Mouse (Mus musculus) CH12.LX (cell line): ENCODE data around the gene Ubash3b. TPM values are rescaled to one million over a fixed set of nuclear protein-coding genes. Genes with fewer than 3 reads are reported as not detected.

Experiments used
- DNase-seq: peaks from one replicate; pipeline ENCODE4 v3.0.0-alpha.2; 2013; ENCODE audit errors: extremely low read depth
- H3K27ac ChIP-seq: 2 replicates; pipeline ENCODE4 v1.5.1; 2012; ENCODE audit warnings: low read depth, mild to moderate bottlenecking, control low read depth, moderate library complexity; ENCODE audit not compliant: insufficient read depth
- H3K27me3 ChIP-seq: replicated peaks from 2 replicates; pipeline ENCODE3; 2012; ENCODE audit warnings: inconsistent platforms
- H3K36me3 ChIP-seq, 2 experiments: replicated peaks in 1 of 2; 2 replicates each; pipeline versions ENCODE3 to v1.6.1; 2012; ENCODE audit warnings: inconsistent platforms in 1 of 2, low read length in 1 of 2, mild to moderate bottlenecking in 1 of 2, mixed read lengths in 1 of 2, moderate library complexity in 1 of 2; ENCODE audit not compliant: control insufficient read depth in 1 of 2, insufficient read depth in 1 of 2
- H3K4me1 ChIP-seq, 2 experiments: 2 replicates each; pipeline ENCODE4 v1.6.1; 2012; ENCODE audit warnings: inconsistent platforms in 1 of 2, moderate library complexity in 1 of 2; ENCODE audit not compliant: insufficient read depth in 2 of 2, control insufficient read depth in 1 of 2
- H3K4me2 ChIP-seq: 2 replicates; pipeline ENCODE4 v1.6.1; 2012; ENCODE audit warnings: low read depth, mild to moderate bottlenecking, control low read depth; ENCODE audit not compliant: poor library complexity, insufficient read depth, severe bottlenecking
- H3K4me3 ChIP-seq, 3 experiments: fragments of 150-350 bp in 1 of 3; sonication (generic) in 1 of 3; replicated peaks in 1 of 3; 2 replicates each; pipeline versions ENCODE3 to v1.5.1; 2011 to 2012; ENCODE audit warnings: low read depth in 2 of 3, low read length in 2 of 3, mild to moderate bottlenecking in 2 of 3, moderate library complexity in 2 of 3, control low read depth in 1 of 3, improper control_type of control experiment in 1 of 3, inconsistent platforms in 1 of 3, mixed read lengths in 1 of 3; ENCODE audit not compliant: poor library complexity in 1 of 3
- H3K79me2 ChIP-seq: replicated peaks from 2 replicates; pipeline ENCODE4 v1.6.1; 2012; ENCODE audit warnings: mild to moderate bottlenecking, moderate library complexity; ENCODE audit not compliant: control insufficient read depth, poor library complexity, insufficient read depth, severe bottlenecking; ENCODE audit errors: extremely low read depth
- H3K9ac ChIP-seq: 2 replicates; pipeline ENCODE4 v1.6.1; 2012; ENCODE audit warnings: low read depth, mild to moderate bottlenecking, control low read depth, moderate library complexity; ENCODE audit not compliant: insufficient read depth
- H3K9me3 ChIP-seq: replicated peaks from 2 replicates; pipeline ENCODE3; 2012; ENCODE audit warnings: low read length, inconsistent platforms, mixed read lengths
- CHD2 ChIP-seq: IDR thresholded peaks from 2 replicates; pipeline ENCODE4 v1.6.1; 2011; ENCODE audit warnings: low read length, improper control_type of control experiment
- E2F4 ChIP-seq: IDR thresholded peaks from 2 replicates; pipeline ENCODE4 v1.6.1; 2011; ENCODE audit warnings: low read depth, low read length, improper control_type of control experiment; ENCODE audit not compliant: insufficient replicate concordance
- ELF1 ChIP-seq: IDR thresholded peaks from 2 replicates; pipeline ENCODE4 v1.6.1; 2014; ENCODE audit warnings: low read depth, mild to moderate bottlenecking, inconsistent platforms, low read length, improper control_type of control experiment
- MAFK ChIP-seq: IDR thresholded peaks from 2 replicates; pipeline ENCODE4 v1.6.1; 2011; ENCODE audit warnings: low read length, improper control_type of control experiment; ENCODE audit not compliant: insufficient replicate concordance
- MAZ ChIP-seq: IDR thresholded peaks from 2 replicates; pipeline ENCODE4 v1.6.1; 2012; ENCODE audit warnings: low read depth, mild to moderate bottlenecking, inconsistent platforms, low read length, improper control_type of control experiment, moderate library complexity
- MXI1 ChIP-seq: IDR thresholded peaks from 2 replicates; pipeline ENCODE4 v1.6.1; 2011; ENCODE audit warnings: mild to moderate bottlenecking, low read depth, low read length, improper control_type of control experiment
- MYC ChIP-seq: IDR thresholded peaks from 2 replicates; pipeline ENCODE4 v1.6.1; 2011; ENCODE audit warnings: low read depth, mild to moderate bottlenecking, improper control_type of control experiment, low read length
- SIN3A ChIP-seq: IDR thresholded peaks from 2 replicates; pipeline ENCODE4 v1.6.1; 2012; ENCODE audit warnings: low read length, improper control_type of control experiment, inconsistent platforms
- SMC3 ChIP-seq: IDR thresholded peaks from 2 replicates; pipeline ENCODE4 v1.6.1; 2011; ENCODE audit warnings: low read depth, low read length, improper control_type of control experiment
- UBTF ChIP-seq: IDR thresholded peaks from 2 replicates; pipeline ENCODE4 v1.6.1; 2012; ENCODE audit warnings: low read depth, mild to moderate bottlenecking, inconsistent platforms, low read length, improper control_type of control experiment, moderate library complexity
- ZC3H11A ChIP-seq: IDR thresholded peaks from 2 replicates; pipeline ENCODE4 v1.6.1; 2012; ENCODE audit warnings: low read depth, mild to moderate bottlenecking, inconsistent platforms, low read length, improper control_type of control experiment
- dilution Hi-C: fragments of 300-500 bp; cut with MboI; formaldehyde crosslinking; loops from 2 replicates; pipeline ENCODE4 v1.14.3; 2020; ENCODE audit warnings: low sequenced_read_pairs; ENCODE audit not compliant: extremely low pct_unique_long_range_greater_than_20kb, extremely low pct_ligation_motif_present
- in situ Hi-C: fragments of 300-500 bp; cut with MboI; formaldehyde crosslinking; loops from 3 replicates; pipeline ENCODE4 v1.14.3; 2019; ENCODE audit warnings: low sequenced_read_pairs, low pct_ligation_motif_present, low pct_unique_long_range_greater_than_20kb, mixed read lengths
- polyA plus RNA-seq: library from polyadenylated mRNA; unstranded; fragments of >175 nt; gene quantifications from 2 replicates; pipeline ENCODE4 v1.2.1, GENCODE M21; 2012; ENCODE audit warnings: low read depth; ENCODE audit not compliant: insufficient read length
- total RNA-seq, 2 experiments: library from RNA; depleted of rRNA; stranded (reverse); fragments of 300-350 nt in 1 of 2; fragments of >200 nt in 1 of 2; gene quantifications; 2 replicates each; pipeline ENCODE4 v1.2.3; 2012 to 2014

The Ubash3b gene
- total and polyA plus RNA-seq, 3 experiments: 2.8 to 4.6 (median 4.2) TPM

- no peak overlapping the region for H3K9ac ChIP-seq
- no peaks in the 10 kb centered on the region for H3K9me3 ChIP-seq
- no peak for TF ChIP-seq MYC
- no peak for TF ChIP-seq ZC3H11A
- TF ChIP-seq UBTF: no peak
- no peak for TF ChIP-seq MXI1
- TF ChIP-seq MAZ: no peak
- TF ChIP-seq E2F4: no peak
- TF ChIP-seq SMC3: no peak
- no peak for TF ChIP-seq ELF1
- no peak for TF ChIP-seq MAFK
- no peak for TF ChIP-seq SIN3A
- no peak for TF ChIP-seq CHD2
- no peak overlapping the region for H3K4me2 ChIP-seq
- H3K79me2 ChIP-seq: no peaks in the 10 kb centered on the region
- H3K27ac ChIP-seq: no peak overlapping the region
- H3K27me3 ChIP-seq: no peaks in the 10 kb centered on the region
- DNase-seq: no peak
- no peaks in the 10 kb centered on the region for H3K36me3 ChIP-seq
- H3K4me1 ChIP-seq: peaks cover 0 to 17% of the 10 kb centered on the region in 2 experiments; a peak in 2 of 4 replicates
- in situ Hi-C loops: no loop called here
- H3K4me3 ChIP-seq: no peak overlapping the region
- dilution Hi-C loops: no loop called here
These were observed 200.1 kb downstream of the Ubash3b start for GRCm38 (mm10) chr9:40961401-40961800.

Other genes with a start within 250 kb of the Ubash3b start
- not detected in 2 replicates for gene Jhy, start 197.6 kb downstream of the Ubash3b start, total RNA-seq (2012; rRNA removed)
- gene Jhy, start 197.6 kb downstream of the Ubash3b start, total RNA-seq (2014; rRNA removed): not detected in 2 replicates
- not detected in 2 replicates for gene Jhy, start 197.6 kb downstream of the Ubash3b start, polyA plus RNA-seq
- not detected in 2 replicates for gene Crtam, start 157.1 kb downstream of the Ubash3b start, total RNA-seq (2012; rRNA removed)
- gene Crtam, start 157.1 kb downstream of the Ubash3b start, total RNA-seq (2014; rRNA removed): not detected in 2 replicates
- gene Crtam, start 157.1 kb downstream of the Ubash3b start, polyA plus RNA-seq: not detected in 2 replicates